Mouse (Mus musculus) forebrain, embryonic 16.5 days (tissue): ENCODE data around the gene Gimap4. TPM values are rescaled to one million over a fixed set of nuclear protein-coding genes. Genes with fewer than 3 reads are reported as not detected.
"Not testable (repeated sequence)": the region's sequence is repeated elsewhere in the genome, so short reads cannot be mapped to it uniquely, and the experiment has no call there.

Source experiments
- ATAC-seq: fragments of 200-750 bp; cut with Nextera tagmentation; 2 replicates; pipeline ENCODE4 v1.8.0; 2017; ENCODE audit warnings: mild to moderate bottlenecking, moderate library complexity
- H3K27ac ChIP-seq: fragments of 300-500 bp; sonication (generic); 2 replicates; pipeline ENCODE4 v1.5.1; 2014; ENCODE audit warnings: low read length, control low read depth
- H3K27me3 ChIP-seq: fragments of 300-500 bp; sonication (generic); replicated peaks from 2 replicates; pipeline ENCODE4 v1.6.1; 2014; ENCODE audit warnings: low read length; ENCODE audit not compliant: control insufficient read depth, insufficient read depth
- H3K36me3 ChIP-seq: fragments of 300-500 bp; sonication (generic); 2 replicates; pipeline ENCODE4 v1.6.1; 2014; ENCODE audit not compliant: control insufficient read depth, insufficient read depth
- H3K4me1 ChIP-seq: fragments of 300-500 bp; sonication (generic); replicated peaks from 2 replicates; pipeline ENCODE4 v1.6.1; 2014; ENCODE audit warnings: low read length; ENCODE audit not compliant: control insufficient read depth, insufficient read depth
- H3K4me2 ChIP-seq: fragments of 300-500 bp; sonication (generic); 2 replicates; pipeline ENCODE4 v1.6.1; 2014; ENCODE audit warnings: mild to moderate bottlenecking, low read length, control low read depth
- H3K4me3 ChIP-seq: fragments of 300-500 bp; sonication (generic); replicated peaks from 2 replicates; pipeline ENCODE4 v1.5.1; 2014; ENCODE audit warnings: mild to moderate bottlenecking, low read length, control low read depth
- H3K9ac ChIP-seq: fragments of 300-500 bp; sonication (generic); replicated peaks from 2 replicates; pipeline ENCODE4 v1.6.1; 2014; ENCODE audit warnings: low read depth, low read length, control low read depth
- H3K9me3 ChIP-seq: fragments of 300-500 bp; sonication (generic); 2 replicates; pipeline ENCODE4 v1.6.1; 2016; ENCODE audit warnings: low read length; ENCODE audit not compliant: control insufficient read depth
- WGBS: fragments of 180-500 bp; shearing (Covaris S2); extraction: QIAGEN DNeasy Blood & Tissue Kit; methylation state at CpG from one replicate; pipeline ENCODE4 v1.1.7; 2014; 5-methylcytosine and 5-hydroxymethylcytosine counted together
- polyA plus RNA-seq: library from polyadenylated mRNA; unstranded; fragments of >200 nt; fragmentation: Nextera tagmentation; extraction: Ambion mirVana; gene quantifications from 2 replicates; pipeline ENCODE4 v1.2.1, GENCODE M21; 2015

Gimap4 gene
- polyA plus RNA-seq, 1 experiment from 2014 or later = 1.2 TPM

GRCm38 (mm10) chr6:48681472-48682090 lies 2.8 kb upstream of the Gimap4 start:
- H3K9me3 ChIP-seq = no peaks in the 10 kb centered on the region
- ATAC-seq = no peak
- no peaks in the 10 kb centered on the region for H3K36me3 ChIP-seq
- no peaks in the 10 kb centered on the region for H3K27me3 ChIP-seq
- no peak overlapping the region for H3K9ac ChIP-seq
- WGBS = 85% methylated on average over 3 of the region's 3 CpGs
- no peaks in the 10 kb centered on the region for H3K4me1 ChIP-seq
- no peak overlapping the region for H3K27ac ChIP-seq
- H3K4me2 ChIP-seq = no peak overlapping the region
- H3K4me3 ChIP-seq = no peak overlapping the region

GRCm38 (mm10) chr6:48682271-48682670 lies 2.1 kb upstream of the Gimap4 start:
- Histone ChIP-seq H3K9me3 (no peaks in the 10 kb centered on the region), H3K4me3 (no peak overlapping the region), H3K27me3 (no peaks in the 10 kb centered on the region), H3K36me3 (no peaks in the 10 kb centered on the region), H3K27ac (no peak overlapping the region), H3K4me2 (no peak overlapping the region), H3K4me1 (no peaks in the 10 kb centered on the region), H3K9ac (no peak overlapping the region)
- WGBS = 80% methylated on average over 4 of the region's 4 CpGs
- no peak for ATAC-seq

GRCm38 (mm10) chr6:48683263-48683821 lies 1.0 kb upstream of the Gimap4 start:
- H3K4me2 ChIP-seq, H3K36me3 ChIP-seq, ATAC-seq, H3K9ac ChIP-seq, H3K9me3 ChIP-seq, H3K27me3 ChIP-seq, H3K27ac ChIP-seq, H3K4me1 ChIP-seq, H3K4me3 ChIP-seq: not testable (repeated sequence)
- WGBS = 100% methylated on average over 3 of the region's 4 CpGs

- no peak overlapping the region for H3K4me2 ChIP-seq
- H3K27ac ChIP-seq = no peak overlapping the region
- H3K36me3 ChIP-seq = no peaks in the 10 kb centered on the region
- no peak overlapping the region for H3K9ac ChIP-seq
- 47% methylated on average over 4 of the region's 4 CpGs for WGBS
- no peak overlapping the region for H3K4me3 ChIP-seq
- no peaks in the 10 kb centered on the region for H3K4me1 ChIP-seq
- no peaks in the 10 kb centered on the region for H3K9me3 ChIP-seq
- H3K27me3 ChIP-seq = no peaks in the 10 kb centered on the region
- ATAC-seq = no peak
Measured at GRCm38 (mm10) chr6:48684806-48685205, 457 bp downstream of the Gimap4 start.

GRCm38 (mm10) chr6:48685251-48685650 lies 902 bp downstream of the Gimap4 start:
- Histone ChIP-seq H3K4me1 (no peaks in the 10 kb centered on the region), H3K36me3 (no peaks in the 10 kb centered on the region), H3K4me3 (no peak overlapping the region), H3K9ac (no peak overlapping the region), H3K27me3 (no peaks in the 10 kb centered on the region), H3K9me3 (no peaks in the 10 kb centered on the region), H3K4me2 (no peak overlapping the region), H3K27ac (no peak overlapping the region)
- WGBS = 76% methylated on average over 2 of the region's 2 CpGs
- no peak for ATAC-seq

- Histone ChIP-seq H3K27me3 (no peaks in the 10 kb centered on the region), H3K4me2 (no peak overlapping the region), H3K4me1 (no peaks in the 10 kb centered on the region), H3K27ac (no peak overlapping the region), H3K4me3 (no peak overlapping the region), H3K36me3 (no peaks in the 10 kb centered on the region), H3K9ac (no peak overlapping the region), H3K9me3 (no peaks in the 10 kb centered on the region)
- ATAC-seq = no peak
- 88% methylated on average over 7 of the region's 7 CpGs for WGBS
Measured at GRCm38 (mm10) chr6:48685694-48686665, 1.6 kb downstream of the Gimap4 start.

GRCm38 (mm10) chr6:48687077-48687476 lies 2.7 kb downstream of the Gimap4 start:
- H3K27ac ChIP-seq = no peak overlapping the region
- no peak overlapping the region for H3K9ac ChIP-seq
- no peaks in the 10 kb centered on the region for H3K27me3 ChIP-seq
- no peaks in the 10 kb centered on the region for H3K36me3 ChIP-seq
- H3K4me3 ChIP-seq = no peak overlapping the region
- H3K4me2 ChIP-seq = no peak overlapping the region
- no peak for ATAC-seq
- WGBS = 72% methylated on average over 2 of the region's 2 CpGs
- no peaks in the 10 kb centered on the region for H3K4me1 ChIP-seq
- no peaks in the 10 kb centered on the region for H3K9me3 ChIP-seq

- 95% methylated on average over 2 of the region's 2 CpGs for WGBS
- H3K27me3 ChIP-seq = no peaks in the 10 kb centered on the region
- H3K4me1 ChIP-seq = no peaks in the 10 kb centered on the region
- H3K4me3 ChIP-seq = no peak overlapping the region
- H3K9me3 ChIP-seq = no peaks in the 10 kb centered on the region
- H3K27ac ChIP-seq = no peak overlapping the region
- H3K4me2 ChIP-seq = no peak overlapping the region
- no peak for ATAC-seq
- no peaks in the 10 kb centered on the region for H3K36me3 ChIP-seq
- H3K9ac ChIP-seq = no peak overlapping the region
Measured at GRCm38 (mm10) chr6:48689320-48689719, 5.0 kb downstream of the Gimap4 start.

- H3K4me2 ChIP-seq = no peak overlapping the region
- H3K36me3 ChIP-seq = no peaks in the 10 kb centered on the region
- H3K4me1 ChIP-seq = no peaks in the 10 kb centered on the region
- no peak overlapping the region for H3K27ac ChIP-seq
- no peak for ATAC-seq
- whole genome bisulfite sequencing = 89% methylated on average over 6 of the region's 6 CpGs
- H3K9ac ChIP-seq = no peak overlapping the region
- H3K4me3 ChIP-seq = no peak overlapping the region
- H3K27me3 ChIP-seq = no peaks in the 10 kb centered on the region
- H3K9me3 ChIP-seq = no peaks in the 10 kb centered on the region
Measured at GRCm38 (mm10) chr6:48692962-48693361, 8.6 kb downstream of the Gimap4 start.
